Mouse (Mus musculus) liver (tissue): Measurements from ENCODE around the gene AU040320.

Experiments used
- DNase-seq: peaks from one replicate; pipeline ENCODE4 v3.0.0-alpha.2; 2020; ENCODE audit warnings: mixed read lengths

Gene AU040320

DNA sequence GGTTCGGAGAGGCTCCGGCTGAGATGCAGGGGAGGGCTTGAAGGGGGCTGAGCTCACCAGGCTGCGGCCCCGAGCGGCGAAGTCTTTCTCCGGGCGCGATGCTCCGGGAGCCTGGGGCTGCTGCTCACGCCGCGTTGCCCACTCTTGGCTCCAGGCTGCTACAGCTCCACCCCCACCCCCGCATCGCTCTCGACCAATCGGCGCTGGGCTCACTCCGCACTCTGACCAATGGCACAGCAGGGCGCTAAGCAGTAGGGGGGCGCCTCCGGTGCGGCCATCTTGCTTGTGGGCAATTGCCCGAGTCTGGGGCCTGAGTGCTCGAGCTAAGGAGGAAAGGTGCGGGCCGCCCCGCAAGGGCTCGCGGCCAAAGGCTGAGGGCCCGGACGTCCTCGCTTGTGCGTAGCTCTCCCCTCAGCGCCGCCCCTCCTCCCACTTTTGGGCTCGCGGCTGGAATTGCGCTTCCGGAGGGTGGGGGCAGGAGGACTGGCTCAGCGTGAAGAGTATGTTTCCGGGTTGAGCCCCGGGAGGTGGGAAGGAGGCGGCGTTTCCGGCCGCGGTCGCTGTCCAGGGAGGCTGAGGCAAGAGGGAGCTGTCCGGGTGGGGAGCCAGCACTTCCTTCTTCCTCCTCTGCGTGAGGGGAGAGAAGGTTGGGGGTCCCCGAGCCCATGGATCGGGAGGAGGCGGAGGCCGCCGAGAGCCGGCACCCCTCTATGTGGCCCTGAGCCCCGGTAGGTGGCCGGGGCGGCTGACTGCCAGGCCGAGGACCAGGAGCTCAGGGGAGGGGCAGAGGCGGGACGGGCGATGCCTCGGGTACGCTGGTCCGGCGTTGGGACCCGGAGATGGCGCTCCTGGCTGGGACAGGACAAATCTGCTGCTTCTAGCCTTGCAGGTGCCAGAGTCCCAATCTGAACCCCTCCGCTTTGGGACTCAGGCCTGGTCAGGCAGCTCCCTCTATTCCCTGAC lies at the start of gene AU040320, which contains the start of gene Ncdn:
Gene AU040320 (plus strand): TSS at position 277 of the 963 bp plus-strand sequence.
Gene Ncdn (minus strand): TSS at position 171 of the 963 bp plus-strand sequence.
- peak; percentile 96 for DNase-seq

- DNase-seq: no peak
These were observed 46.5 kb upstream of the AU040320 start for GRCm38 (mm10) chr4:126706630-126707438.

DNA sequence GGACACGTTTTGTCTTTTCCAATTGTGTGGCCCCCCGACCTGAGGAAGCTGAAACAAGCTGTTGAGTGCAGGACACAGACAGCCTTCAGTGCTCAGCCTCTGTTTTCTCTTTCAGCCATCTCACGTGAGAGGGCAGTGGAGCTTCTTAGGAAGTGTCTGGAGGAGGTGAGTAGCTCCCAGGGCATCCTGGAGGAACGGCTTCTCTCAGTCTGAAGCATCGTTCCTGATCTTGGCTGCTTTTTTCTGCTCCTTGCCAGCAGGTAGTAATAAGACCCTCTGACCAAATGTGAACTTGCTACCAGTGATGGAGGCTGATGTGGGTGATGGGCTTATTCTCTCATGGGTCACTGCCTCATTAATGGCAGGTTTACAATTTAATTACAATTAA lies 45.9 kb upstream of the AU040320 start:
- DNase-seq: no peak

DNA sequence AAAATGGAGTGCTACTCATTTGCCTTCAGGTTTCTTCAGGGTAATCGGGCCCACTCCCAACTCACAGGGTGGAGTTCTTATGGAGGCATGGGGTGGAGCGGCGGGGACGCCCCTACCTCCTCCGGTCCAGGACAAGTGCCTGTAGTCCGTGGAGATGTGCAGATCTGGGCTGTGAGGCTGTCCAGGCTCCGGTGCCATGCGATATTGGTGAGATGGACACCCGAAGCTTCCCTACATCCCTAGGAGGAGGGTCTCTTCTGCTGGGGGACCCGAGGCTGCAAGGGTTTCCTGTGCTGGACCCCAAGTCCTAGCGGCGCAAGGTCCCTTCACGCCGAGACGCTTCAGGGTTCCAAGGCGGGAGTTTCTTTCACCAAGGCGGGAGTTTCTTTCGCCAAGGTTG lies 21.2 kb upstream of the AU040320 start:
- no peak for DNase-seq

GRCm38 (mm10) chr4:126732531-126733380 lies 20.6 kb upstream of the AU040320 start:
- DNase-seq: no peak

DNA sequence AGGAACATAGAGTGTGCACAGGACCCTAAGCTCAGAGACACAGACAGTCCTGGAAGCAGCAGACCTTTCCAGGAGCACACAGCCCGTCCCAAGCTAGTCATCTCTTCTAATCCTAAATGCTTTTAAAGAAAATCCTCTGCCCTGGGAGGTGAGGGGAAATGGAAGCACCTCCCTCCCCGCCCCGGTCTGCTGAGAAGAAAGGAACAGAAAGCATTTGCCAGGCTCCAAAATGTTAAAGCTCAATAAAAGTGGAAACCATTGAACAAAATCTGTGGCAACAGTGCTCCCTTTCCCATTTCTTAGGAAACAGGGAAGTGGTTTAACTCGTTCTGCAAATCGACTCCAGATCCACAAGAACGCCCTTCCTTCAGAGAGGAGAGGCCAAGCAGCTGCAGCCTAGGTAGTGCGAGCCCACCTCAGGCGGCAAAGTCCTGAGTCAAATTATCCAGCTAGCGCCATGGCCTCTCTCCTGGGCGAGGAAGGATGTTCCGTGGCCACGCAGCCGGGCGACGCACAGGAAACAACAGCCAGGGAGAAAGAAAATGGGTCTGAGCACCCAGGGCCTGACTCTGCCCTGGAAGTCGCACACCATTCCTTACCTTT lies 19.2 kb upstream of the AU040320 start:
- DNase-seq: no peak

DNA sequence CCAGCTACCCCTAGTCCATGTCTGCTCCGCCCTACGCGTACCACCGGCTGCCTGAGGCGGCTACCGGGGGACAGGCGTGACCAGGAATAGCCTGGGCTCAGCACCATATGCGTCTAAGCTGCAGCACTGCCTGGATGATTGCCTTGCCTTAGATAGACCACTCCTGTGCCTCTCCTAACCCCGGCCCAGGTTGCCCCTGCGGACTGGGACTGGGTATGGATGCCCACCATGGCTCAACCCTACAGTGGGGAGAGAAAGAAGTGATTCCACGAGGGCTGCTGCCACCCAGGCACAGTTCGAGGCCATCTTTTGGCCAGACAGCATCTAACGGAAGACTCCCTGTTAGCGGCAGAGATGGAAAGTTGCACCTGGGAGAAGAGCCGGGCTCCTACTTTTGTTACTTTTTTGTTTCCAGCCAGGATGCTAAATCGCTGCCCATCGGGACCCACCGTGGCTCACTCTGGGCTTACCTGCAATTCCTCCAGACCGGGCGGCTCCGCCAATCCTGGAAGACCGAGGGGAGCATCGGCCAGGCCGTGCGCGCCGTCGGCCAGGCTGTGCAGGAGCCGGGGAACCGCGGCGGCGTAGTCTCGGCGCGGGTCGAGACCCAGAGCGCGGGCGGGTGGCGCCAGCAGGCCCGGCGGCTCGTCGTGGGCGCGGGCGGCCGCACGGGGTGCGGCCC lies 18.5 kb upstream of the AU040320 start:
- no peak for DNase-seq

DNA sequence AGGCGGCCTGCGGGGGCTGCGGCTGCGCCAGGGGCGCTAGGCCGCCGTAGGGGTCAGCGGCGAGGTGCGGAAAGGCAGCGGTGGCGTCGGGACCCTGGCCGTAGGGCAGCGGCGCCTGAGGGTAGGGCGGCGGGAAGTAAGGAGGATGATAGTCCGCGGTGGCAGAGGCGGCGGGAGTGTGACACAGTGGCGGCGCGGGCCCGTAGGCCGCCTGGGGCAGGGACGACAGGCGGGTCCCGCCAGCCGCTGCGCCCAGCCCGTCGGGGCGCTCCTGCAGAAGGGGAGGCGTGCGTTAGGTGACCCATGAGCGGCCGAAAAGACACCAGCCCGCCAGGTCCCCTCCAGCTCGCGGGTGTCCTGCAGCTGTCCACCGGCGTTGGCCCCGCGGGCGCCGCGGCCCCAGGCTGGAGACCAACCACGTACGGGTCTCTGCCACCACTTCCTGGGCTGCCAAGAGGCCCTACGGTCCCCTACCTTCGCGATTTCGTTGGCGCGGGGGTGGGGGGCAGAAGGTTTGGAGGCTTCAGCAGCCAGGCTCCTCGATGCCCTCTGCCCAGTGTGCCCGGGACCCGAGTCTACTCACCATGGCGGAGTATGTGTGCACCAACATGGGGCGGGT lies 17.9 kb upstream of the AU040320 start:
- no peak for DNase-seq

- peak; percentile 36 for DNase-seq
These were observed 17.3 kb upstream of the AU040320 start, which contains the start of gene Tfap2e for GRCm38 (mm10) chr4:126736001-126736414. Gene Tfap2e (minus strand): TSS chr4:126736240.

DNA sequence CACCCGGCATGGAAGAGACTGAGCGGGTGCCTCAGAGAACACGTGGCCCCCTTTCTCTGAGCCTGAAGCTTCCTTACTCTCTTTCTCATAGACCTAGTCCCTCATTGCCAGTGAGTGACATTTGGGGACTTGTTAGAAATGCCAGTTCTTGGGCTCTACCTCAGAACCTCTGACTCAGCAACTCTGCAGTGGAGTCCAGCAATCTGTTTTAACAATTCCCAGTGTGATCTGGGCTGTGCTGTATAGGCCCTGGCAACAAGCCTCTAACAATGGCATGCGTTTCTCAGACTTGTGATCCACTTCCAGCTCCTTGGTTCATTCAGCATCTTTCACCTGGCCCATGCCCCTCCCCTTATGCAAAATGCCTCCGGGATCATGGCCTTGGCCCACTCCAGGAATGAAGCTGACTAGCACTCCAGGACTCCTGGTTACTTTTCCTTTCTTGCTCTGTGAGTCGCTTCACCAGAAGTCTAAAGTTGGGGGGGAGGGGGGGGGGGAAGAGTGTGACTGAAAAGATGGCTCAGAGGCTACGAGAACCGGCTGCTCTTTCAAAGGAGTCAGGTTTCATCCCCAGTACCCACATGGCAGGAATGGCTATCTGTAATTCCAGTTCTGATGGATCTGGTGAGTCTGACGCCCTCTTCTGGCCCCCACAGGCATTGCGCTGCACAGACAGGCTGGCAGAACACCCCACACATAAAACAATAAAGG lies 13.2 kb upstream of the AU040320 start:
- DNase-seq: no peak

GRCm38 (mm10) chr4:126741448-126741847 lies 11.9 kb upstream of the AU040320 start:
- peak; percentile 78 for DNase-seq

DNA sequence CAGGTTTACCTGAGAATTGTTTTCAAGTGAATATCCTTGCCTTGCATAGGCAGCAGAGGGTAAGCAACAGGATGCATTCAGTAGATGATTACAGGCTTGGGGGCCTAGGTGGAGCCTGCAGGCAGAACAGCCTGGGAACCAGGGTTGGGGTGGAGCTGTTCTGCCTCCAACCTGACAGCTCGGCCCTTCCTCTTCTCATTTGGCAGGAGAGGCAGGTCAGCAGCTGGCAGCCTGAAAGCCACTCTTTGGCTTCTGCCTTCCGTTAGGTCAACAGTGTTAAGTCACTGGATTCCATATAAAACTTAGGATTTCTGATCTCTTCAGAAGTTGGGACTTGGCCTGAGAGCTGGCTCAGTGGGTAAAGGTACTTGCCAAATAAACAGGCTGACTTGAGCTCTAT lies 10.4 kb upstream of the AU040320 start:
- no peak for DNase-seq

DNA sequence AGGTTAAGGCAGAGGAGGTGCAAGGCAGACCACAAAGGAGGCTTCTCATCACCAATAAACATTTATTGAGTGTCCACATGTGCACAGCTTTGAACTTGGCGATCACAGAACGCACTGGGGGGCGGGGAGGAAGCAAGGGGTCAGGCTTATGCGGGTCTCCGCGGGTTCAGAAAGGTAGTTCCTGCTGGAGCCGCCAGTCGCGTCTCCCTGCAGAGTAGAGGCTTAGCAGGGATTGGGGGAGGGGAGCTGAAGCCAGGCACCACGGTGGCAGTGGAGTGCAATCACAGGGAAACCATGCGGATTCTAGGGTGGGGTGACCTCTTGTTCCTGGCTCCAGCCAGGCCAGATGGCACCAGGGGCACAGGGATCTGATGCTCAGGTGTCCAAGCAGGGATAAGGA lies 9.6 kb upstream of the AU040320 start:
- no peak for DNase-seq

DNA sequence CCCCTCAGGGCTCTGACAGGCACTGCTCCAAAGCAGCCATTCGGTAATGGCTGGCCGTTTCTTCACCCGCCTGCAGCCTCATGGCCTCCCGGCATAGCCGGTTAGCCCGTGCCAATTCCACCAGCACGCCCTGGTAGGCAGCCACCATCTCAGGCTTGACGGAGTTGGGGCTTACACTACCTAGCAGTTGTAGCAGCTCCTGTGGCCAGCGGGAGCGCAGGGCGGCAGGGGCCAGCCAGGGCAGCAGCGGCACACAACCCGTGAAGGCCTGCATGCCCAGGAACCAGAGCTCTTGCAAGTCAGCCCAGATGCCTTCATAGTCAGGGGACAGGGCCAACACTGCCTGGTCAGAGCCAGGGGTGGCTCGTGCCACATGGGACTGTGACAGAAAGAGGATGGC lies 8.5 kb upstream of the AU040320 start:
- DNase-seq: no peak

- DNase-seq: peak; percentile 57
These were observed 7.7 kb upstream of the AU040320 start for GRCm38 (mm10) chr4:126745506-126746193.

GRCm38 (mm10) chr4:126746194-126746840 lies 7.0 kb upstream of the AU040320 start:
- no peak for DNase-seq

DNA sequence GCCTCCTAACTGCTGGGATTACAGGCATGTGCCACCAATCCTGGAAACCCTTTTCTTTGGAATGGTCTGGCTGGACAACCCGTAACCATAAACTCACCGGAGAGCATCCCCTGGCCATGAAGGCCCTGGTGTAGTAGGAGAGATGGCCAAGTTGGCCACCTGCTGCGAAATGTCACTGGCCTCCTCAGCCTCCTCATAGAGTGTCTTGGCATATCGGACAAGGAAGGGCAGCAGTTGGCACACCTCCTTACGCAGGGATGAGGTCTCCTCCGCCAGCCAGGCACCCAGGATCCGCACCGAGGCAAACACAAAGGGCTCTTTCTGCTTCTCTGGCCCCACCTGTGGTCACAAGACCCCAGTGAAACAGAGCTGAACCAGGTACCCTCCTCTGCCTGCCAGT lies 5.0 kb upstream of the AU040320 start:
- no peak for DNase-seq

DNA sequence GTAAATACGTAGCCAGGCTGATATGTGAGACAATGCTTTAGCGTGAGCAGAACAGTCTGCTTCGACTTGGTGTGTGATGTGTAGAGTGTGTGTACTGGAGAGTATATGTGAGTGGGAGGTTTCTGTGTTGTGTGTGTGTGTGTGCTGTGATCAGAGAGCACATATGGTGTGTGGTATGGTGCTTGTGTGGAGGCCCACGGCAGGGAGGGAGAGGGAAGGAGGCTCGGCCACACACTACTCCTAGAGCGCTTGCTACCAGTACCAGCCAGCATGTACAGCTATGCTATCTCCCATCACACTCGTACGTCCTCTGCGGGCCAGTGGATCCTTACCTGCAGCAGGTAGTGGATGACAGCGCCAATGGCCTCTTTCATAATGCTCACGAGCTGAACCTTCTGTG lies 3.8 kb upstream of the AU040320 start:
- DNase-seq: no peak

GRCm38 (mm10) chr4:126750046-126750683 lies 3.2 kb upstream of the AU040320 start:
- DNase-seq: no peak
